ENCODE assay signal across 7 mouse cellular contexts in the genomic region with DNA sequence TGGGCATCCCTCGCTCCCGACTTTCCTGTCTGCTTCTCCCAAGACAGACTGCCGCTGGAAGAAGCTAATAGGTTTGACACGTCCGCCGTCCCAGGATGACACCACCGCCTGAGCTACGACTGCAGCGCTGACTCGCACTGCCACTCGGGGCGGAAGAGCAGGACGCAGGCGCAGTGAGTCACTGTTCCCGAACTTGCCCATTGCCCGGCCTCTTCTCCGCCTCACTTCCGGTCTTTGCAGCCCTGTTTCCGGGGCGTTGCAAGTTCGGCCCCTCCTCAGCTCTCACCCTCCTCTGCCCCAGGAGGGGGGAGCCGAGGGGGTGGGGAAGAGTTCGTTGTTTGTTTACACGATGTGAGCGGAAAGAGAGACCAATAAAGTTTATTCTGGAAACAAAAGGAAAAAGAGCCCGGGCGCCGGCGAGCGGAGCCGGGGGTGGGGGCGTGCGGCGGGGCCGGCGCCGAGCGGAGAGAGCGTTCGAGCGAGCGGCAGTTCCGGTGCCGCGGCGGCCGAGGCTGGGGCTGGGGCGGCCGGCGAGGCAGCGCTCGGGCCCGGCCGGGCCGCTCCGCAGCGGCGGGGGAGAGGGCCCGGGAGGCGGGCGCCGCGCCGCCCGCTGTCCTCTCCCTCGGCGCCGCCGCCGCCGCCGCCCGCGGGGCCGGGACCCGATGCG. TPM values are rescaled to one million over a fixed set of nuclear protein-coding genes. Genes with fewer than 3 reads are reported as not detected.
A peak's percentile ranks its signal among the peaks of the same experiment; 100 is the strongest.
DNase-seq lines count a peak whose midpoint lies in the region; ATAC-seq lines count a peak whose summit lies in the region.

No protein-coding gene starts in this region.

- no peaks in the 10 kb centered on the region for H3K27me3 ChIP-seq in intestine, embryonic 16.5 days (replicated peaks; ENCODE audit: control insufficient read depth, insufficient read depth, low read length)
- no peaks in the 10 kb centered on the region for H3K27me3 ChIP-seq in midbrain, embryonic 11.5 days (ENCODE audit: control insufficient read depth, insufficient read depth, low read length)

- peak overlapping the region; percentile 87 for H3K9ac ChIP-seq in intestine, embryonic 16.5 days (ENCODE audit: low read depth, low read length)
- peak overlapping the region; percentile 91 for H3K9ac ChIP-seq in midbrain, embryonic 11.5 days (ENCODE audit: low read length)

- peak; percentile 98 for ATAC-seq in intestine, embryonic 16.5 days
- ATAC-seq in midbrain, embryonic 11.5 days (ENCODE audit: low FRiP score): peak; percentile 98

- intact Hi-C loops in left cerebral cortex, postnatal 36 days (cut with DNase I): loop anchor here (1.0 to 2.0 kb wide), 2 partner anchors 32 to 114 kb away; partner anchors contain the start of gene Zfp639

- peak overlapping the region; percentile 85 for H3K4me2 ChIP-seq in intestine, embryonic 16.5 days (ENCODE audit: low read depth, low read length)
- peak overlapping the region; percentile 76 for H3K4me2 ChIP-seq in midbrain, embryonic 11.5 days

- H3K9me3 ChIP-seq in intestine, embryonic 16.5 days (ENCODE audit: control insufficient read depth, low read length): no peaks in the 10 kb centered on the region
- no peaks in the 10 kb centered on the region for H3K9me3 ChIP-seq in midbrain, embryonic 11.5 days (ENCODE audit: control insufficient read depth, low read length)

- whole genome bisulfite sequencing in intestine, embryonic 16.5 days: under 1% methylated on average over 47 of the region's 77 CpGs
- WGBS in midbrain, embryonic 11.5 days: under 1% methylated on average over 51 of the region's 77 CpGs

- no peaks in the 10 kb centered on the region for H3K36me3 ChIP-seq in intestine, embryonic 16.5 days (ENCODE audit: control insufficient read depth, insufficient read depth, low read length)
- H3K36me3 ChIP-seq in midbrain, embryonic 11.5 days (ENCODE audit: control insufficient read depth, insufficient read depth, low read length): no peaks in the 10 kb centered on the region

- H3K4me1 ChIP-seq in intestine, embryonic 16.5 days (ENCODE audit: control insufficient read depth, insufficient read depth, low read length): peaks cover 21% of the 10 kb centered on the region
- peaks cover 17% of the 10 kb centered on the region for H3K4me1 ChIP-seq in midbrain, embryonic 11.5 days (ENCODE audit: control insufficient read depth, insufficient read depth, low read length)

- peak; percentile 98 for DNase-seq in adrenal gland, adult 8-10 months
- DNase-seq in embryo, embryonic 9.5 days (ENCODE audit: extremely low spot score): peak; percentile 97
- peak; percentile 87 to 96 for DNase-seq in gastrocnemius, postnatal 4 days (ENCODE audit: low spot score in 2 of 2)
- DNase-seq in left cerebral cortex, postnatal 36 days (ENCODE audit: low spot score in 2 of 2): peak; percentile 96 to 97
- peak; percentile 99 for DNase-seq in midbrain, embryonic 11.5 days (ENCODE audit: low spot score, missing footprints)
- DNase-seq in skeletal muscle tissue, adult 2 months (ENCODE audit: low read depth, low spot score): peak; percentile 99

- H3K4me3 ChIP-seq in intestine, embryonic 16.5 days (ENCODE audit: low read length): peak overlapping the region; percentile 77
- peak overlapping the region; percentile 91 for H3K4me3 ChIP-seq in midbrain, embryonic 11.5 days (ENCODE audit: low read depth, low read length)

- peak overlapping the region; percentile 99 for H3K27ac ChIP-seq in intestine, embryonic 16.5 days (ENCODE audit: low read length)
- H3K27ac ChIP-seq in midbrain, embryonic 11.5 days (ENCODE audit: low read depth, low read length): peak overlapping the region; percentile 83

RNA-seq across cellular contexts. Expression of gene Pik3ca, which starts 0.5 kb away (rescaled TPM):
- total RNA-seq in adrenal gland, adult 8-10 months (2022): 10 to 100 TPM; 52.6 to 61.4 (median 57.4) TPM
- 10 to 100 TPM; 58.8 to 62.8 TPM for total RNA-seq in gastrocnemius, postnatal 4 days (2021)
- polyA plus RNA-seq in intestine, embryonic 16.5 days (2015; fragmentation: Nextera tagmentation; extraction: Ambion mirVana): 4.6 and 7.1 TPM in 2 replicates
- total RNA-seq in left cerebral cortex, postnatal 36 days (2021): 10 to 100 TPM; 60.9 to 61.6 TPM
- polyA plus RNA-seq in midbrain, embryonic 11.5 days (2014; fragmentation: Nextera tagmentation; extraction: Ambion mirVana): 12.7 and 14.0 TPM in 2 replicates

RNA-seq across cellular contexts. Expression of gene Zmat3, which starts 31.1 kb away (rescaled TPM):
- 10 to 100 TPM; 25.1 to 39.5 (median 33.3) TPM for total RNA-seq in adrenal gland, adult 8-10 months (2022)
- total RNA-seq in gastrocnemius, postnatal 4 days (2021): 10 to 100 TPM; 12.7 to 15.5 TPM
- 2.9 and 3.0 TPM in 2 replicates for polyA plus RNA-seq in intestine, embryonic 16.5 days (2015; fragmentation: Nextera tagmentation; extraction: Ambion mirVana)
- 10 to 100 TPM; 84.1 to 91.3 TPM for total RNA-seq in left cerebral cortex, postnatal 36 days (2021)
- polyA plus RNA-seq in midbrain, embryonic 11.5 days (2014; fragmentation: Nextera tagmentation; extraction: Ambion mirVana): 10.7 and 12.1 TPM in 2 replicates

Comparison
In these comparisons a context has a peak if more than half of its experiments do, and no peak if none do; other contexts are left out.
1. Peak in every context shown above with its lines: DNase-seq, ATAC-seq, H3K4me3 ChIP-seq and H3K27ac ChIP-seq.